Mouse (Mus musculus) kidney, adult 2 months (tissue): ENCODE results near the gene Cbfb. TPM values are rescaled to one million over a fixed set of nuclear protein-coding genes. Genes with fewer than 3 reads are reported as not detected.
"Not testable (repeated sequence)": the region's sequence is repeated elsewhere in the genome, so short reads cannot be mapped to it uniquely, and the experiment has no call there.

Source experiments
- DNase-seq: peaks from one replicate; pipeline ENCODE4 v3.0.0; 2021
- H3K27ac ChIP-seq: fragments of 200-500 bp; 2 replicates; pipeline ENCODE4 v1.5.1; 2012; ENCODE audit warnings: low read depth, low read length, control low read depth, inconsistent platforms; ENCODE audit not compliant: insufficient read depth
- H3K27me3 ChIP-seq: fragments of 200-500 bp; replicated peaks from 2 replicates; pipeline ENCODE4 v1.6.1; 2012; ENCODE audit warnings: mild to moderate bottlenecking, moderate library complexity, low read length, inconsistent platforms; ENCODE audit not compliant: control insufficient read depth, insufficient read depth
- H3K36me3 ChIP-seq: fragments of 200-500 bp; 2 replicates; pipeline ENCODE4 v1.6.1; 2012; ENCODE audit warnings: mild to moderate bottlenecking, moderate library complexity, low read length, inconsistent platforms; ENCODE audit not compliant: control insufficient read depth, insufficient read depth
- H3K4me1 ChIP-seq: fragments of 200-500 bp; 2 replicates; pipeline ENCODE4 v1.6.1; 2011; ENCODE audit warnings: low read length; ENCODE audit not compliant: control insufficient read depth, insufficient read depth
- H3K4me3 ChIP-seq: fragments of 200-500 bp; 2 replicates; pipeline ENCODE4 v1.5.1; 2011; ENCODE audit warnings: mild to moderate bottlenecking, low read depth, low read length, control low read depth; ENCODE audit not compliant: insufficient read depth
- CTCF ChIP-seq: fragments of 200-500 bp; conservative IDR thresholded peaks from 2 replicates; pipeline ENCODE4 v1.5.1; 2011; ENCODE audit warnings: low read depth, mild to moderate bottlenecking, control low read depth, low read length, moderate library complexity, mixed read lengths; ENCODE audit not compliant: insufficient read depth, insufficient read length
- POLR2A ChIP-seq: fragments of 200-500 bp; IDR thresholded peaks from one replicate; pipeline ENCODE4 v1.6.1; 2011; ENCODE audit warnings: low read depth, low read length, control low read depth
- WGBS: fragments of 180-500 bp; shearing (Covaris S2); methylation state at CpG from one replicate; pipeline ENCODE4 v1.1.7; 2018; 5-methylcytosine and 5-hydroxymethylcytosine counted together
- polyA plus RNA-seq: library from polyadenylated mRNA; depleted of rRNA; stranded (reverse); fragments of >200 nt; gene quantifications from 2 replicates; pipeline ENCODE4 v1.2.3, GENCODE M21; 2012

The Cbfb gene
- polyA plus RNA-seq, 1 experiment, result 6.1 TPM

DNA sequence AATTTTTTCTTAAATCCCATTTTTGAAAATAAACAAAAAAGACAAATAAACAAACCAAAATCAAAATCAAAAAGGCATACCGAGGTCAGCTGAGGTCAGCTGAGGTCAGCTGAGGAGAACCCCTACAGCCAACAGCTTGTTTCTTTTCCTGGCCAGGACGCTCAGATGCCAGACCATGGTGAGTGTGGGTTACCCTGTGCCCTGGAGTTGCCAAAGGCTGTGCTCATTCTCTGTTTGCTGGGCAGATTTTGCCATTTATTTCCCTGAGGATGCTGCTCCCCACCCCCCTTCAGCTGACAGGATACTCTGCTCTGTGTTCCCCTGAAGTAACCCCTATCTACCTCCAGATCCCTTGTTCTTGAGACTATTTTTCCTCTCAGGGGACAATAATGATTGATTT, 3.4 kb upstream of the Cbfb start:
- no peaks in the 10 kb centered on the region; the same call in 1 of the 2 replicates for H3K4me1 ChIP-seq
- no peak overlapping the region for H3K27ac ChIP-seq
- H3K36me3 ChIP-seq, result no peaks in the 10 kb centered on the region
- no peaks in the 10 kb centered on the region for H3K27me3 ChIP-seq
- 82% methylated on average over 2 of the region's 2 CpGs for WGBS
- no peak overlapping the region for H3K4me3 ChIP-seq
- no peak for TF ChIP-seq CTCF
- no peak for DNase-seq

GRCm38 (mm10) chr8:105169582-105169981, 892 bp upstream of the Cbfb start:
- H3K4me3 ChIP-seq, result no peak overlapping the region

DNA sequence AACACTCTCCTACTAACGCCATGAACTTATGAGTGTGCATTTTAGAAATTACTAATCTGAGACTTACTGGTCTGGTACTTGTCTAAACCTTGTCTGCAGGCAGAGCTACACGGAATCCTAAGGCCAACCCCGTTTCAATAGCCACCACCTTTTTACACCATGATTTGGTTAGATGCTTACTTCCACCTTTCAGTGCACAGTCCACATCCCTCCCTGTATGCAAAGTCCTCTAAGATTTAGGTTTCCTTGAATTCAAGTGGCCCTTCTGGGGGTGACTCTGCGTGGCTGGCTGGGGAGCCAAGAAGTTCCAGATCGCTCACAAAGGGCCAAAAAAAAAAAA, 463 bp upstream of the Cbfb start:
- H3K27ac ChIP-seq, result peak overlapping the region; percentile 56
- WGBS, result 2% methylated on average over 5 of the region's 5 CpGs
- no peaks in the 10 kb centered on the region; the same call in 1 of the 2 replicates for H3K4me1 ChIP-seq
- H3K4me3 ChIP-seq, result peak overlapping the region; percentile 99
- no peak for DNase-seq
- H3K27me3 ChIP-seq, result no peaks in the 10 kb centered on the region
- no peak for TF ChIP-seq POLR2A
- no peak for TF ChIP-seq CTCF
- H3K36me3 ChIP-seq, result no peaks in the 10 kb centered on the region

More at GRCm38 (mm10) chr8:105169582-105169981, 892 bp upstream of the Cbfb start:
- TF ChIP-seq POLR2A, result no peak
- TF ChIP-seq CTCF, result no peak
- 50% methylated on average over 3 of the region's 3 CpGs for WGBS
- Histone ChIP-seq H3K4me1 (no peaks in the 10 kb centered on the region; the same call in 1 of the 2 replicates), H3K27ac (no peak overlapping the region), H3K27me3 (no peaks in the 10 kb centered on the region), H3K36me3 (no peaks in the 10 kb centered on the region)
- no peak for DNase-seq

- Histone ChIP-seq H3K27ac (peak overlapping the region; percentile 77), H3K4me1 (no peaks in the 10 kb centered on the region; the same call in 1 of the 2 replicates), H3K36me3 (no peaks in the 10 kb centered on the region), H3K27me3 (no peaks in the 10 kb centered on the region), H3K4me3 (peak overlapping the region; percentile 99)
- WGBS, result 1% methylated on average over 92 of the region's 92 CpGs
- TF ChIP-seq POLR2A, result no peak
- no peak for TF ChIP-seq CTCF
- peak; percentile 76 for DNase-seq
These were observed 885 bp downstream of the Cbfb start for GRCm38 (mm10) chr8:105171116-105172002.

DNA sequence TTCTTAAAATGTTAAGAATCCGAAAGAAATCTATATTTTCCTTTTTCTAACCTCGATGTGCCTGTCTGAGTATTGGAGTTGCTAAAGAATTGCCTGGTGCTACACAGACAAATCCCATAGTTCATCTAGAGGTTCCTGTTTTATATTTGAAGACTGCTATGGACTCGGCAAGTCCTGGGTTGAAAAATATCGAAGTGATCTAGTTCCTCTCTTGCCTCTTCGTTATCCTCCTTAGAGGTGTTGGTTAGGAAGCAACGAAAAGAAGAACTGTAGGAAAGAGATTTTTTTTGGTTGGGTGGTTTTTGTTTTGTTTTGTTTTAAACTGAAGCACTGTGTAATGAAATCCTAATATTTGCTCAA, 1.5 kb downstream of the Cbfb start:
- 21% methylated on average over 6 of the region's 6 CpGs for WGBS
- Histone ChIP-seq H3K27ac (no peak overlapping the region), H3K36me3 (no peaks in the 10 kb centered on the region), H3K4me1 (no peaks in the 10 kb centered on the region; the same call in 1 of the 2 replicates), H3K4me3 (no peak overlapping the region; the same call in 1 of the 2 replicates), H3K27me3 (no peaks in the 10 kb centered on the region)
- no peak for DNase-seq
- TF ChIP-seq POLR2A (no peak), CTCF (no peak)

DNA sequence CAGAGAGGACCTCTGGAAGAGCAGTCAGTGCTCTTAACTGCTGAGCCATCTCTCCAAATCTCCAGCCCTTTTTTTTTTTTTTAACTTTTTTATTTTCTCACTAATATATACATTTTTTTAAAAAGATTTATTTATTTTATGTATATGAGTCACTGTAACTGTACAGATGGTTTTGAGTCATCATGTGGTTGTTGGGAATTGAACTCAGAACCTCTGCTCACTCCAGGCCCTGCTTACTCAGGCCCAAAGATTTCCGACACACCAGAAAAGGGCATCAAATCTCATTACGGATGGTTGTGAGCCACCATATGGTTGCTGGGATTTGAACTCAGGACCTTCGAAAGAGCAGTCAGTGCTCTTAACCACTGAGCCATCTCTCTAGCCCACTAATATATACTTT, 4.8 kb downstream of the Cbfb start:
- not testable (repeated sequence) for H3K27me3 ChIP-seq, DNase-seq, H3K4me1 ChIP-seq, H3K36me3 ChIP-seq, H3K27ac ChIP-seq, H3K4me3 ChIP-seq
- 95% methylated on average over 3 of the region's 3 CpGs for WGBS

- Histone ChIP-seq H3K27ac (no peak overlapping the region), H3K36me3 (no peaks in the 10 kb centered on the region), H3K4me3 (no peak overlapping the region), H3K4me1 (no peaks in the 10 kb centered on the region), H3K27me3 (no peaks in the 10 kb centered on the region)
- WGBS, result 84% methylated on average over 6 of the region's 6 CpGs
- no peak for DNase-seq
- no peak for TF ChIP-seq CTCF
- no peak for TF ChIP-seq POLR2A
These were observed 7.8 kb downstream of the Cbfb start for GRCm38 (mm10) chr8:105178211-105178800.
